Mouse (Mus musculus) liver, postnatal 0 days (tissue): Measurements from ENCODE around the gene Anapc1.

ENCODE experiments used
- CTCF ChIP-seq: sonication (generic); IDR thresholded peaks from 2 replicates; pipeline ENCODE4 v1.5.1; 2016; ENCODE audit warnings: antibody characterized with exemption, low read depth
- EP300 ChIP-seq: IDR thresholded peaks from 2 replicates; pipeline ENCODE4 v1.6.1; 2016; ENCODE audit warnings: antibody characterized with exemption, low read depth, mild to moderate bottlenecking

- TF ChIP-seq CTCF (no peak), EP300 (no peak)
Observed at GRCm38 (mm10) chr2:128709264-128709663, 22.1 kb upstream of the Anapc1 start.
